Mouse (Mus musculus) stomach, postnatal 0 days (tissue): ENCODE measurements at regions not wholly inside any gene's neighbourhood (a gene's known extent, or its start where the extent isn't known, plus 50 kb on each side); places are given as distances from the start of the nearest gene placed in this dataset.

Experiments
- ATAC-seq: fragments of 200-750 bp; cut with Nextera tagmentation; 2 replicates; pipeline ENCODE4 v1.8.0; 2017; ENCODE audit not compliant: low FRiP score, low TSS enrichment
- DNase-seq: peaks from one replicate; pipeline ENCODE4 v3.0.0-alpha.2; 2016; ENCODE audit warnings: low spot score
- H3K27ac ChIP-seq: fragments of 300-500 bp; sonication (generic); replicated peaks from 2 replicates; pipeline ENCODE4 v1.5.1; 2014; ENCODE audit warnings: mild to moderate bottlenecking, control low read depth
- H3K27me3 ChIP-seq: fragments of 300-500 bp; sonication (generic); 2 replicates; pipeline ENCODE4 v1.6.1; 2014; ENCODE audit warnings: low read length; ENCODE audit not compliant: control insufficient read depth, insufficient read depth
- H3K36me3 ChIP-seq: fragments of 300-500 bp; sonication (generic); 2 replicates; pipeline ENCODE4 v1.6.1; 2014; ENCODE audit warnings: low read length, mixed read lengths; ENCODE audit not compliant: control insufficient read depth, insufficient read depth
- H3K4me1 ChIP-seq: fragments of 300-500 bp; sonication (generic); replicated peaks from 2 replicates; pipeline ENCODE4 v1.6.1; 2014; ENCODE audit warnings: antibody characterized with exemption; ENCODE audit not compliant: control insufficient read depth, insufficient read depth
- H3K4me2 ChIP-seq: fragments of 300-500 bp; sonication (generic); replicated peaks from 2 replicates; pipeline ENCODE4 v1.6.1; 2014; ENCODE audit warnings: low read depth, mild to moderate bottlenecking, control low read depth, moderate library complexity
- H3K4me3 ChIP-seq: fragments of 300-500 bp; sonication (generic); 2 replicates; pipeline ENCODE4 v1.5.1; 2014; ENCODE audit warnings: low read depth, low read length, control low read depth
- H3K9ac ChIP-seq: fragments of 300-500 bp; sonication (generic); 2 replicates; pipeline ENCODE4 v1.6.1; 2014; ENCODE audit warnings: mild to moderate bottlenecking, low read length, control low read depth, mixed read lengths
- H3K9me3 ChIP-seq: fragments of 300-500 bp; sonication (generic); 2 replicates; pipeline ENCODE4 v1.6.1; 2016; ENCODE audit warnings: low read length; ENCODE audit not compliant: control insufficient read depth
- CTCF ChIP-seq: IDR thresholded peaks from 2 replicates; pipeline ENCODE4 v1.5.1; 2016; ENCODE audit warnings: antibody characterized with exemption, low read depth, mild to moderate bottlenecking, moderate library complexity
- EP300 ChIP-seq: optimal IDR thresholded peaks from 2 replicates; pipeline ENCODE3; 2016; ENCODE audit warnings: antibody characterized with exemption
- WGBS: fragments of 180-500 bp; shearing (Covaris S2); extraction: QIAGEN DNeasy Blood & Tissue Kit; methylation state at CpG from one replicate; pipeline ENCODE4 v1.1.7; 2014; 5-methylcytosine and 5-hydroxymethylcytosine counted together

GRCm38 (mm10) chr16:42499514-42499913, 159.1 kb upstream of the Gap43 start:
- ATAC-seq (no peak), DNase-seq (no peak)
- H3K4me1 ChIP-seq, result no peaks in the 10 kb centered on the region
- H3K27ac ChIP-seq, result no peak overlapping the region
- no peak for TF ChIP-seq EP300
- no peak overlapping the region for H3K9ac ChIP-seq
- WGBS, result 82% methylated on average over 6 of the region's 6 CpGs
- H3K9me3 ChIP-seq, result no peaks in the 10 kb centered on the region
- no peaks in the 10 kb centered on the region for H3K36me3 ChIP-seq
- no peaks in the 10 kb centered on the region for H3K27me3 ChIP-seq
- H3K4me2 ChIP-seq, result no peak overlapping the region
- no peak overlapping the region for H3K4me3 ChIP-seq

GRCm38 (mm10) chr16:42498368-42498767, 157.9 kb upstream of the Gap43 start:
- Histone ChIP-seq H3K9ac (no peak overlapping the region), H3K27ac (no peak overlapping the region), H3K4me3 (no peak overlapping the region), H3K9me3 (no peaks in the 10 kb centered on the region), H3K36me3 (no peaks in the 10 kb centered on the region), H3K4me2 (no peak overlapping the region), H3K4me1 (no peaks in the 10 kb centered on the region), H3K27me3 (no peaks in the 10 kb centered on the region)
- DNase-seq (no peak), ATAC-seq (no peak)
- WGBS, result 61% methylated on average over 2 of the region's 2 CpGs
- TF ChIP-seq EP300 (no peak), CTCF (no peak)

- H3K9me3 ChIP-seq, result no peaks in the 10 kb centered on the region
- H3K4me2 ChIP-seq, result no peak overlapping the region
- WGBS, result 95% methylated on average over 1 of the region's 1 CpGs
- ATAC-seq (no peak), DNase-seq (no peak)
- TF ChIP-seq EP300 (no peak), CTCF (no peak)
- no peaks in the 10 kb centered on the region for H3K4me1 ChIP-seq
- no peak overlapping the region for H3K9ac ChIP-seq
- no peak overlapping the region for H3K27ac ChIP-seq
- no peaks in the 10 kb centered on the region for H3K27me3 ChIP-seq
- no peak overlapping the region for H3K4me3 ChIP-seq
- no peaks in the 10 kb centered on the region for H3K36me3 ChIP-seq
Measured at GRCm38 (mm10) chr16:42493596-42493995, 153.1 kb upstream of the Gap43 start.

GRCm38 (mm10) chr16:42488745-42489144, 148.3 kb upstream of the Gap43 start:
- H3K4me3 ChIP-seq, result no peak overlapping the region
- H3K9ac ChIP-seq, result no peak overlapping the region
- WGBS, result 52% methylated on average over 4 of the region's 4 CpGs
- no peak overlapping the region for H3K4me2 ChIP-seq
- H3K36me3 ChIP-seq, result no peaks in the 10 kb centered on the region
- H3K4me1 ChIP-seq, result no peaks in the 10 kb centered on the region
- DNase-seq (no peak), ATAC-seq (no peak)
- no peaks in the 10 kb centered on the region for H3K27me3 ChIP-seq
- H3K27ac ChIP-seq, result no peak overlapping the region
- TF ChIP-seq CTCF (no peak), EP300 (no peak)
- H3K9me3 ChIP-seq, result no peaks in the 10 kb centered on the region

GRCm38 (mm10) chr16:42479978-42480377, 139.5 kb upstream of the Gap43 start:
- Histone ChIP-seq H3K9me3 (no peaks in the 10 kb centered on the region), H3K27ac (no peak overlapping the region), H3K9ac (no peak overlapping the region), H3K4me3 (no peak overlapping the region), H3K4me1 (no peaks in the 10 kb centered on the region), H3K4me2 (no peak overlapping the region), H3K36me3 (no peaks in the 10 kb centered on the region), H3K27me3 (no peaks in the 10 kb centered on the region)
- no peak for TF ChIP-seq CTCF
- no peak for TF ChIP-seq EP300
- WGBS, result 58% methylated on average over 5 of the region's 5 CpGs
- ATAC-seq, result no peak
- DNase-seq, result no peak

- no peak for DNase-seq
- no peak for ATAC-seq
- no peak for TF ChIP-seq EP300
- no peak for TF ChIP-seq CTCF
- H3K4me3 ChIP-seq, result no peak overlapping the region
- no peaks in the 10 kb centered on the region for H3K27me3 ChIP-seq
- no peak overlapping the region for H3K27ac ChIP-seq
- H3K9ac ChIP-seq, result no peak overlapping the region
- H3K9me3 ChIP-seq, result no peaks in the 10 kb centered on the region
- H3K4me1 ChIP-seq, result no peaks in the 10 kb centered on the region
- no peaks in the 10 kb centered on the region for H3K36me3 ChIP-seq
- H3K4me2 ChIP-seq, result no peak overlapping the region
- WGBS, result 74% methylated on average over 1 of the region's 1 CpGs
Measured at GRCm38 (mm10) chr16:42466976-42467375, 126.5 kb upstream of the Gap43 start.
